Mouse (Mus musculus) heart, embryonic 14.5 days (tissue): Measurements from ENCODE around the gene Ankrd6. TPM values are rescaled to one million over a fixed set of nuclear protein-coding genes. Genes with fewer than 3 reads are reported as not detected.

ENCODE experiments used
- ATAC-seq: fragments of 200-750 bp; cut with Nextera tagmentation; 2 replicates; pipeline ENCODE4 v1.8.0; 2017; ENCODE audit warnings: low read depth, moderate TSS enrichment; ENCODE audit not compliant: insufficient number of reproducible peaks, insufficient read depth, low FRiP score
- H3K27ac ChIP-seq, 2 experiments: fragments of 200-500 bp in 1 of 2; fragments of 300-500 bp in 1 of 2; sonication (generic) in 1 of 2; replicated peaks in 1 of 2; 2 replicates each; pipeline ENCODE4 v1.5.1; 2012 to 2014; ENCODE audit warnings: low read depth in 2 of 2, low read length in 2 of 2, control low read depth in 1 of 2, mild to moderate bottlenecking in 1 of 2, mixed read lengths in 1 of 2; ENCODE audit not compliant: control insufficient read depth in 1 of 2, insufficient read depth in 1 of 2
- H3K27me3 ChIP-seq: fragments of 300-500 bp; sonication (generic); 2 replicates; pipeline ENCODE4 v1.6.1; 2014; ENCODE audit warnings: mild to moderate bottlenecking, low read length, control low read depth; ENCODE audit not compliant: control insufficient read depth, insufficient read depth
- H3K36me3 ChIP-seq: fragments of 300-500 bp; sonication (generic); 2 replicates; pipeline ENCODE4 v1.6.1; 2014; ENCODE audit warnings: mild to moderate bottlenecking, control low read depth, low read length, mixed read lengths; ENCODE audit not compliant: control insufficient read depth, insufficient read depth
- H3K4me1 ChIP-seq, 2 experiments: fragments of 200-500 bp in 1 of 2; fragments of 300-500 bp in 1 of 2; sonication (generic) in 1 of 2; 2 replicates each; pipeline ENCODE4 v1.6.1; 2012 to 2014; ENCODE audit warnings: low read length in 2 of 2, control low read depth in 1 of 2, mixed read lengths in 1 of 2; ENCODE audit not compliant: control insufficient read depth in 2 of 2, insufficient read depth in 2 of 2
- H3K4me2 ChIP-seq: fragments of 300-500 bp; sonication (generic); 2 replicates; pipeline ENCODE4 v1.6.1; 2014; ENCODE audit warnings: mild to moderate bottlenecking, low read length
- H3K4me3 ChIP-seq, 2 experiments: fragments of 200-500 bp in 1 of 2; fragments of 300-500 bp in 1 of 2; sonication (generic) in 1 of 2; 2 replicates each; pipeline ENCODE4 v1.5.1; 2012 to 2014; ENCODE audit warnings: low read length in 2 of 2, mild to moderate bottlenecking in 2 of 2, control low read depth in 1 of 2, low read depth in 1 of 2, moderate library complexity in 1 of 2; ENCODE audit not compliant: control insufficient read depth in 1 of 2, insufficient read depth in 1 of 2
- H3K9ac ChIP-seq: fragments of 300-500 bp; sonication (generic); 2 replicates; pipeline ENCODE4 v1.6.1; 2014; ENCODE audit warnings: mild to moderate bottlenecking, low read length
- H3K9me3 ChIP-seq: fragments of 300-500 bp; sonication (generic); 2 replicates; pipeline ENCODE4 v1.6.1; 2016; ENCODE audit warnings: low read length, control low read depth; ENCODE audit not compliant: control insufficient read depth
- WGBS: fragments of 180-500 bp; shearing (Covaris S2); extraction: QIAGEN DNeasy Blood & Tissue Kit; methylation state at CpG from one replicate; pipeline ENCODE4 v1.1.7; 2014; 5-methylcytosine and 5-hydroxymethylcytosine counted together
- polyA plus RNA-seq: library from polyadenylated mRNA; unstranded; fragments of >200 nt; fragmentation: Nextera tagmentation; extraction: Ambion mirVana; gene quantifications from 2 replicates; pipeline ENCODE4 v1.2.1, GENCODE M21; 2014

Gene Ankrd6
- polyA plus RNA-seq, 1 experiment from 2014 or later: 4.5 TPM

- Histone ChIP-seq H3K9me3 (no peaks in the 10 kb centered on the region), H3K27me3 (no peaks in the 10 kb centered on the region), H3K36me3 (no peaks in the 10 kb centered on the region), H3K4me1 (0 out of 4 replicates have a peak, but pooled peaks cover 0 to 4% of the 10 kb centered on the region in 2 experiments), H3K4me2 (no peak overlapping the region), H3K27ac (no peak overlapping the region), H3K9ac (no peak overlapping the region), H3K4me3 (no peak overlapping the region)
- ATAC-seq: no peak
- 89% methylated on average over 9 of the region's 9 CpGs for WGBS
These were observed 114.6 kb downstream of the Ankrd6 start for GRCm38 (mm10) chr4:32836071-32836470.

- Histone ChIP-seq H3K4me3 (no peak overlapping the region), H3K9me3 (no peaks in the 10 kb centered on the region), H3K4me1 (peaks cover 0 to 5% of the 10 kb centered on the region in 2 experiments; a peak in 2 of 4 replicates), H3K27me3 (no peaks in the 10 kb centered on the region), H3K27ac (no peak overlapping the region), H3K4me2 (peak overlapping the region; percentile 66; the same call in 1 of the 2 replicates), H3K36me3 (no peaks in the 10 kb centered on the region), H3K9ac (no peak overlapping the region)
- ATAC-seq: no peak
- 61% methylated on average over 3 of the region's 3 CpGs for WGBS
These were observed 116.1 kb downstream of the Ankrd6 start for GRCm38 (mm10) chr4:32834541-32834940.

DNA sequence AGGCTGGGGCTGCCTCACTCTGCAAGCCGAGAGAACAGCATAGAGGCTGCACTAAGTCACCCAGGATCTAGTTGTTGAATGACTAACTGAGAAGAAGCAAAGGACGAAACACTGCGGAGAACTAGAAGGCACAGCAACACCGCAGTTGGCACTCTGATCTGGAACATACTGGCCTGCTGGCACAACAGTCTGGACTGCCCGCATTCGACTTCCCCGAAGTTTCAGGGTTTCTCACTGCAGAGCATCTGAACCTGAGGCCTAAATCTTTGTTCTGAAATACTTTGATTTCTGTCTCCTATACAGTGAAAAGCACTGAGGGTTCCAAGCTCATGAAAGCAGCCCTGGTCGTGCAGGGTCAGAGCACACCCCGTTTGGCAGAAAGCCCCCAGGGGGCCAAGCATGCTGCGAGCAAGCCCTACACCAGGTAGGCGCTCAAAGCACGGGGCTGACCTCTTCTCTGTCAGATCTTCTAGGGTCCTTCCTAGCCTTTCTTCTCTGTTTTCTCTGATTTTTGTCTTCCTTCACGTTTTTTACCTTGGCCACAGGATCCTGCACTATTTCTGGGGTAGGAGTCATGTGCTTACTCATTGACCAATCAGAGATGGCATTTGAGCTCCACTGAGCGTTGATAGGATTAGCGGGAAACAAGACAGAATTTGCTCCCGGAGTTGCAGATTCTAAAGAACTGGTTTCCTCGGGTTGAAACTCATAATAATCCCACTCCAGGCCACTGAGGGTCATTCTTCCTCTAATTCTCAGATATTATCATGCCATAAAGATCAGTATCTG is 117.0 kb downstream of the Ankrd6 start:
- H3K27ac ChIP-seq: no peak overlapping the region
- WGBS: 39% methylated on average over 17 of the region's 17 CpGs
- peaks cover 2 to 11% of the 10 kb centered on the region in 2 experiments; a peak in 2 of 4 replicates for H3K4me1 ChIP-seq
- peak overlapping the region; percentile 66 for H3K4me2 ChIP-seq
- H3K4me3 ChIP-seq: peak overlapping the region; percentile 32 to 39
- ATAC-seq: no peak
- no peaks in the 10 kb centered on the region for H3K27me3 ChIP-seq
- H3K9ac ChIP-seq: peak overlapping the region; percentile 57
- no peaks in the 10 kb centered on the region for H3K36me3 ChIP-seq
- H3K9me3 ChIP-seq: no peaks in the 10 kb centered on the region

- ATAC-seq: no peak
- Histone ChIP-seq H3K36me3 (no peaks in the 10 kb centered on the region), H3K4me3 (no peak overlapping the region), H3K4me1 (peaks cover 8 to 20% of the 10 kb centered on the region in 2 experiments; a peak in 3 of 4 replicates), H3K27ac (no peak overlapping the region), H3K9me3 (no peaks in the 10 kb centered on the region), H3K27me3 (no peaks in the 10 kb centered on the region), H3K9ac (no peak overlapping the region), H3K4me2 (no peak overlapping the region)
- 40% methylated on average over 10 of the region's 10 CpGs for WGBS
These were observed 121.3 kb downstream of the Ankrd6 start for GRCm38 (mm10) chr4:32829316-32829715.

DNA sequence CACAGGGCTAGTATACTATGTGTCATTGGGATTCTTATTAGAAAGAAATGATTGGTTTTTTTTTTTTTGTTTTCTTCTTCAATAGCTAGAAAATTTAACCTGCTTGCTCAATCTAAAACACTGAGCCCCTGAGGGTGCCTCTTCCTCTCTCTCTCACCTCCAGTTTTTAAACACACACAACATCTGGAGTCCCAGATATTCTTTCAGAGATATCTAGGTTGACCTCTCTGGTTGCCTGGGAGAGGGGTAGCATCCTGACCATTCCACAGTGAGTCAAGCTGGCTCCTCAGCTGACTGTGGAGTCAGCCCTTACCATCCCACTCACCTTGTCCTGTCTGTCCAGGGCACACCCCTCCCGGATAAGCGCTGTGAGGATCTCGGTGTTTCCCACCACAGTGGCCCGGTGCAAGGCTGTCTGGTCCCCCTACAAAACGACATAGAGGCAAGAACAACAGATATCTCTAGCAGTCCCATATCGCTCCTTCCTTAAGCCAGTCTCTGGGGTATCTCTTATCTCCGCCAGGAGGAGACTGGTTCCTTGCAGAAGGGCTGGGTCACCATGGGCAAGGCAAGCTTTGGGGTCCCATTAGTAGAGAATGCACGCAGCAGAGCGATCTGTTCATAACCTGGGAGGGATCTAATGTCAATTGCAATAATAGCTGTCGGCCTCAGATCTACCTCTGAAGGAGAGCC is 122.1 kb downstream of the Ankrd6 start:
- no peaks in the 10 kb centered on the region for H3K36me3 ChIP-seq
- no peaks in the 10 kb centered on the region for H3K9me3 ChIP-seq
- no peak overlapping the region for H3K4me3 ChIP-seq
- no peak for ATAC-seq
- no peak overlapping the region for H3K27ac ChIP-seq
- H3K27me3 ChIP-seq: no peaks in the 10 kb centered on the region
- peaks cover 8 to 18% of the 10 kb centered on the region in 2 experiments; a peak in 3 of 4 replicates for H3K4me1 ChIP-seq
- no peak overlapping the region for H3K4me2 ChIP-seq
- WGBS: 75% methylated on average over 10 of the region's 10 CpGs
- no peak overlapping the region for H3K9ac ChIP-seq

DNA sequence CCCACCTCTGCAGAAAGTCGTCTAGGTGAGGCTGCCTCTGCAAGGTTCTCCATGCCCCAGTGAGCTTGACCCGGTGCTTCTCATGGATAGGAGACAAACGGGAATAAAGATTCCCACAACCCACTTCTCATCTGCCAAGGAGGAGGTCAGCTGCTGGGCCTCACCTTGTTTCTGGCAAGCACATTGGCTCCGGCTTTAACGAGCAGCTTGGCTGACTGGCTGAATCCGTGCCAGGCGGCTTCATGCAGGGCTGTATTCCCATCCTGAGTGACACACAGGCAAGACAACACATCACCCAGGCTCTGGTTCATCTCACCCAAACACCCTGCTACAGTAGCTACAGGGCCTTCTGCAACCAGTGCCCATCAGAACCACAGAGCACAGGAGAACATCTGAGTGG is 123.7 kb downstream of the Ankrd6 start:
- Histone ChIP-seq H3K4me1 (peaks cover 8 to 16% of the 10 kb centered on the region in 2 experiments; a peak in 3 of 4 replicates), H3K27ac (no peak overlapping the region), H3K27me3 (no peaks in the 10 kb centered on the region), H3K4me3 (no peak overlapping the region), H3K9me3 (no peaks in the 10 kb centered on the region), H3K9ac (no peak overlapping the region), H3K4me2 (no peak overlapping the region), H3K36me3 (no peaks in the 10 kb centered on the region)
- peak; percentile 44; the same call in 1 of the 2 replicates for ATAC-seq
- 35% methylated on average over 7 of the region's 7 CpGs for WGBS

- Histone ChIP-seq H3K27me3 (no peaks in the 10 kb centered on the region), H3K4me2 (no peak overlapping the region), H3K4me1 (peaks cover 6 to 12% of the 10 kb centered on the region in 2 experiments; a peak in 3 of 4 replicates), H3K9me3 (no peaks in the 10 kb centered on the region), H3K36me3 (no peaks in the 10 kb centered on the region), H3K4me3 (no peak overlapping the region), H3K9ac (no peak overlapping the region), H3K27ac (no peak overlapping the region)
- ATAC-seq: no peak
- 69% methylated on average over 8 of the region's 8 CpGs for WGBS
These were observed 126.4 kb downstream of the Ankrd6 start for GRCm38 (mm10) chr4:32824254-32824653.
